Mouse (Mus musculus) midbrain, embryonic 14.5 days (tissue): Measurements from ENCODE around the gene Wnt5b. TPM values are rescaled to one million over a fixed set of nuclear protein-coding genes. Genes with fewer than 3 reads are reported as not detected.
"Not testable (repeated sequence)": the region's sequence is repeated elsewhere in the genome, so short reads cannot be mapped to it uniquely, and the experiment has no call there.

Experiments used
- ATAC-seq: fragments of 200-750 bp; cut with Nextera tagmentation; 2 replicates; pipeline ENCODE4 v1.8.0; 2017; ENCODE audit warnings: moderate number of reproducible peaks, moderate library complexity; ENCODE audit not compliant: low FRiP score, low TSS enrichment
- DNase-seq: peaks from one replicate; pipeline ENCODE4 v3.0.0-alpha.2; 2015
- H3K27ac ChIP-seq: fragments of 300-500 bp; sonication (generic); replicated peaks from 2 replicates; pipeline ENCODE4 v1.5.1; 2014; ENCODE audit warnings: mild to moderate bottlenecking, low read depth, low read length, moderate library complexity
- H3K27me3 ChIP-seq: fragments of 300-500 bp; sonication (generic); 2 replicates; pipeline ENCODE4 v1.6.1; 2014; ENCODE audit warnings: low read length, control low read depth, mixed read lengths; ENCODE audit not compliant: control insufficient read depth, insufficient read depth
- H3K36me3 ChIP-seq: fragments of 300-500 bp; sonication (generic); 2 replicates; pipeline ENCODE4 v1.6.1; 2014; ENCODE audit warnings: low read length, control low read depth; ENCODE audit not compliant: control insufficient read depth, insufficient read depth
- H3K4me1 ChIP-seq: fragments of 300-500 bp; sonication (generic); 2 replicates; pipeline ENCODE4 v1.6.1; 2014; ENCODE audit warnings: mild to moderate bottlenecking, antibody characterized with exemption, low read length, control low read depth; ENCODE audit not compliant: control insufficient read depth, insufficient read depth
- H3K4me2 ChIP-seq: fragments of 300-500 bp; sonication (generic); 2 replicates; pipeline ENCODE4 v1.6.1; 2014; ENCODE audit warnings: mild to moderate bottlenecking, low read length, moderate library complexity
- H3K4me3 ChIP-seq: fragments of 300-500 bp; sonication (generic); replicated peaks from 2 replicates; pipeline ENCODE4 v1.5.1; 2014; ENCODE audit warnings: low read depth, low read length
- H3K9ac ChIP-seq: fragments of 300-500 bp; sonication (generic); replicated peaks from 2 replicates; pipeline ENCODE4 v1.6.1; 2014; ENCODE audit warnings: mild to moderate bottlenecking, low read length, moderate library complexity
- H3K9me3 ChIP-seq: fragments of 300-500 bp; sonication (generic); 2 replicates; pipeline ENCODE4 v1.6.1; 2016; ENCODE audit warnings: low read length, control low read depth, mixed read lengths; ENCODE audit not compliant: control insufficient read depth
- WGBS: fragments of 180-500 bp; shearing (Covaris S2); extraction: QIAGEN DNeasy Blood & Tissue Kit; methylation state at CpG from one replicate; pipeline ENCODE4 v1.1.7; 2014; 5-methylcytosine and 5-hydroxymethylcytosine counted together
- polyA plus RNA-seq: library from polyadenylated mRNA; unstranded; fragments of >200 nt; fragmentation: Nextera tagmentation; extraction: Ambion mirVana; gene quantifications from 2 replicates; pipeline ENCODE4 v1.2.1, GENCODE M21; 2014

The Wnt5b gene
- polyA plus RNA-seq, 1 experiment from 2014 or later = 3.0 TPM

DNA sequence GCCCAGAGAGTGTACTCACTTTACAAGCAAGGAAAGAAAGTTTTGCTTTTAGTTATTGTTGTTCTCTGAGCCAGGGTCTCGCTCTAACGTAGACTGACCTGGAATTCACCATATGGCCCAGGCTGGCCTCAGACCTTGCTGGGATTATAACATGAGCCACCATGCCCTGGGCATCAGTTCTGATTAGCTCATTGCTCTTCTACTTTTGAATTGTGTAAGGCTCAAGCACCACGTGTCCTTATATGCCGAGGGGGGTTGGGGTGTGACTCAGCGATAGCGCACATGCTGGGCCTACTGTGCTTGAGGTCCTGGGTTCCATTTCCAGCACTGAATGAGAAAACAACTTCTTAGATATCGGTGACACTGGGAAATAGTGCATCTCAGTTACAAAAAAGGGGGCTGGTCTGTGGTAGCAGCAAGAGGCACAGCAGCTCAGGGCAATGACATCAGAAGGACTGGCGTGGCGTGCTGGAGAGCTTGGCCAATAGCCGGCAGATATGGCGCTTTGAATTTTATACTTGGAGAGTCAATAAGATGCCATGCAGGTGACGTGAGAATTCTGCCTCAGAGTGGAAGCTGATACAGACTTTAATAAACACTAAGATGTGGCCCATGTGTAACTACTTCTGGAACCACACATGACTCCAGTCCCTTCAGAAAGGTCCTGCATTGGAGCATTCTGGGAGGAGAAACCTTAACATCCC is 57.6 kb downstream of the Wnt5b start:
- H3K9ac ChIP-seq = no peak overlapping the region
- H3K36me3 ChIP-seq = peaks cover 17% of the 10 kb centered on the region
- no peak overlapping the region for H3K4me2 ChIP-seq
- DNase-seq (no peak), ATAC-seq (no peak)
- H3K4me3 ChIP-seq = no peak overlapping the region
- H3K9me3 ChIP-seq = no peaks in the 10 kb centered on the region
- 78% methylated on average over 12 of the region's 12 CpGs for WGBS
- peaks cover 26% of the 10 kb centered on the region for H3K4me1 ChIP-seq
- no peak overlapping the region for H3K27ac ChIP-seq
- no peaks in the 10 kb centered on the region for H3K27me3 ChIP-seq

DNA sequence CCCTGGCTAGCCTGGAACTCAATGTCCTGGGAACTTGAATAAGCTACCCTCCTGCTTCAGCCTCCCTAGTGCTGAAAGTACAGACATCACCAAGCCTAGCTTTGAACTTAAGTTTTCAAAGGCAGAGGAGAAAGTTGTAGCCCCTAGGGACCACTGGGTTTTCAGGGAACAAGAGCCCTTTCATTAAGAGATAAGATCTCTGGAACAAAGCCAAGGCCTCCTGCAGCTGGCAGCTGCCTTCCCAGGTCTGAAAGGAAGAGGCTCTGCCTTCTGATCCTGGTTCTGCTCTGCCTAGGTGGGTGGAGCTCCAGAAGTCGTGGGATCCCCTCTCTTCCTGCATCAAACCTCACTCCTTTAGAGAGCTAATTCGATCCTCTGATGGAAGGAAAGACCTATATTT is 58.7 kb downstream of the Wnt5b start:
- H3K4me1 ChIP-seq = peaks cover 18% of the 10 kb centered on the region
- no peak overlapping the region for H3K9ac ChIP-seq
- H3K9me3 ChIP-seq = no peaks in the 10 kb centered on the region
- H3K36me3 ChIP-seq = peaks cover 23% of the 10 kb centered on the region
- no peak overlapping the region for H3K27ac ChIP-seq
- H3K27me3 ChIP-seq = no peaks in the 10 kb centered on the region
- WGBS = 9% methylated on average over 2 of the region's 2 CpGs
- ATAC-seq (no peak), DNase-seq (peak; percentile 64)
- no peak overlapping the region for H3K4me3 ChIP-seq
- H3K4me2 ChIP-seq = no peak overlapping the region

DNA sequence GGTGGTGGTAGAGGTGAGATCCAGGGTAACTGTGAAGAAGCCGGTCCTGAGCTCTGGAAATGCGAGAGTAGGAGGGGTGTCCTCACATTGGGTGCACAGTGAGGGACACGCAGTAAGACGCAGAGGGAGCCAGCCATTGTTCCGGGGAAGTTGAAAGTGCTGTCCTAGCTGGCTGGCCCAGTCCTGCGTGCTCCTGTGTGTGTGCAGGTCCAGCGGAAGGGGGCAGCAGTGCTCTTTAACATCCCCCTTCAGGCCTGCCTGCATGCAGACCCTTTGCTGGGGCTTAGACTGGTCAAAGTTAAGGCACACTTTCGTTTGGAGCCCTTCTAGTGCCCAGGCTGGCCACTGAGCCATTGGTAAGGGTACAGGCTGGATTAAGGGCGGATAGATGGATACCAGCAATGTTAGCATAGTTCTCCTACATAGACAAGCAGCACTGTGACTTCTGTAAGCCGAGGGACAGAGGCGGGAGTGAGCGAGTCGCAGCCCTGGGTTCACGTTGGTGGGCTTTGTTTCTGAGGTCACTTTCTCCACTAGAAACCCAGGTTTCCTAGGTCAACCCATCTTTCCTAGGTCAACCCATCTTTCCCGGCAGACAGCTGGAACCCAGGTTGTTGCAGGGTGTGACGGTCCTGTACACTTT is 61.1 kb downstream of the Wnt5b start:
- Histone ChIP-seq H3K4me2 (peak overlapping the region; percentile 100), H3K4me1 (peaks cover 23% of the 10 kb centered on the region), H3K9ac (peak overlapping the region; percentile 36; the same call in 1 of the 2 replicates), H3K36me3 (peaks cover 25% of the 10 kb centered on the region), H3K9me3 (no peaks in the 10 kb centered on the region), H3K27ac (0 out of 2 replicates have a peak overlapping the region, but pooled peaks have one; percentile 20), H3K27me3 (no peaks in the 10 kb centered on the region), H3K4me3 (peak overlapping the region; percentile 91)
- ATAC-seq (no peak), DNase-seq (peak; percentile 75)
- 28% methylated on average over 16 of the region's 16 CpGs for WGBS

DNA sequence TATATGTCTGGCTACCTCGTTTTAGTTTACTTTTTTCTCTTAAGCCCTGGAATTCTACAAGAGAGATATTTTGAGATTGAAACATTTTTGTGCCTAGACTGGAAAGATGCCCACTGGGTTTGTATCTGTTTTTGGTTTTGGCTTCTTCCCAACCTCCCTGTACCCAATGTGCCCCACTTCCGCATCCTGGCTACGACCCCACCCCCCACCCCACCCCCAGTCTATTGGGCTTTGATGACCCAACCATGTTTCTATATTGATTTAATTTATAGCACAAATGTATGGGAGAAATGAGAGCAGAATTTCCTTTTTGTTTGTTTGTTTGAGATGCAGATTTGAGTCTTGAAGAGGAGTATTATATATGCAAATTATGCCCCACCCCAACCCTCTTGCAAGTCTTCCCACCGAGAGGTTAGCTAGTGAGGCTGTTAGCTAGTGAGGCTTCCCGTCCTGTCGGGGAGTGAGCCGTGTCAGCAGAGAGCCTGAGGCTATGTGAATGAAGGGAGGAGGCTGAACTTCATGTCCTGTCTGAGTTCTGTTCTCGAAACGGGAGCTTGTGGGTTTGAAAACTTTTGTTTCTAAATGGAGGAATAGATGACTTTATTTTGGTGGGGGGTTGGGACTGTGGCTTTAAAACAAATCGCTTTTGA is 62.3 kb downstream of the Wnt5b start:
- Histone ChIP-seq H3K9ac (peak overlapping the region; percentile 43; the same call in 1 of the 2 replicates), H3K4me2 (peak overlapping the region; percentile 100), H3K4me1 (peaks cover 25% of the 10 kb centered on the region), H3K4me3 (peak overlapping the region; percentile 91), H3K36me3 (peaks cover 25% of the 10 kb centered on the region)
- not testable (repeated sequence) for ATAC-seq, H3K9me3 ChIP-seq, H3K27me3 ChIP-seq, H3K27ac ChIP-seq
- peak; percentile 58 for DNase-seq
- WGBS = 5% methylated on average over 10 of the region's 10 CpGs

DNA sequence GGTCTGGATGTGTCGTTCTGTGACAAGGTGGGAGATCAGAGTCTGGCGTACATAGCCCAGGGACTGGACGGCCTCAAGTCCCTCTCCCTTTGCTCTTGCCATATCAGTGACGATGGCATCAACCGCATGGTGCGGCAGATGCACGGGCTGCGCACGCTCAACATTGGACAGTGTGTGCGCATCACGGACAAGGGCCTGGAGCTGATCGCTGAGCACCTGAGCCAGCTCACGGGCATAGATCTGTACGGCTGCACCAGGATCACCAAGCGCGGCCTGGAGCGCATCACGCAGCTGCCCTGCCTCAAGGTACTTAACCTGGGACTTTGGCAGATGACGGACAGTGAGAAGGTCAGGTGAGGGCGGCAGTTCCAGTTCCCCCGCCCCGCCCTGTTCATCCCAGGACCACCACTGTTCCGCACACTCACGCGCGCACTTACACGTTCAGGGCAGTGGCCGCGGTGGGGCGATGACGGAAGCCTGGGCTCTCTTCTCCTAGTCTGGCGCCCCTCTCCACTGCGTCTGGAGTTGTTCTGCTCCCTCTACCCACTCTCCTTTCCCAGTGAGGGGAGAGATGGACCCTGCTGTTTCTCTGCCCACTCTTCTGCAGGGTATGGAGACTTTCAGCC is 63.3 kb downstream of the Wnt5b start:
- Histone ChIP-seq H3K36me3 (peaks cover 25% of the 10 kb centered on the region), H3K9me3 (no peaks in the 10 kb centered on the region), H3K9ac (peak overlapping the region; percentile 89), H3K4me1 (peaks cover 25% of the 10 kb centered on the region), H3K4me2 (peak overlapping the region; percentile 100), H3K27ac (peak overlapping the region; percentile 100), H3K4me3 (peak overlapping the region; percentile 91), H3K27me3 (no peaks in the 10 kb centered on the region)
- ATAC-seq (peak; percentile 12; the same call in 1 of the 2 replicates), DNase-seq (peak; percentile 64)
- under 1% methylated on average over 33 of the region's 33 CpGs for WGBS

DNA sequence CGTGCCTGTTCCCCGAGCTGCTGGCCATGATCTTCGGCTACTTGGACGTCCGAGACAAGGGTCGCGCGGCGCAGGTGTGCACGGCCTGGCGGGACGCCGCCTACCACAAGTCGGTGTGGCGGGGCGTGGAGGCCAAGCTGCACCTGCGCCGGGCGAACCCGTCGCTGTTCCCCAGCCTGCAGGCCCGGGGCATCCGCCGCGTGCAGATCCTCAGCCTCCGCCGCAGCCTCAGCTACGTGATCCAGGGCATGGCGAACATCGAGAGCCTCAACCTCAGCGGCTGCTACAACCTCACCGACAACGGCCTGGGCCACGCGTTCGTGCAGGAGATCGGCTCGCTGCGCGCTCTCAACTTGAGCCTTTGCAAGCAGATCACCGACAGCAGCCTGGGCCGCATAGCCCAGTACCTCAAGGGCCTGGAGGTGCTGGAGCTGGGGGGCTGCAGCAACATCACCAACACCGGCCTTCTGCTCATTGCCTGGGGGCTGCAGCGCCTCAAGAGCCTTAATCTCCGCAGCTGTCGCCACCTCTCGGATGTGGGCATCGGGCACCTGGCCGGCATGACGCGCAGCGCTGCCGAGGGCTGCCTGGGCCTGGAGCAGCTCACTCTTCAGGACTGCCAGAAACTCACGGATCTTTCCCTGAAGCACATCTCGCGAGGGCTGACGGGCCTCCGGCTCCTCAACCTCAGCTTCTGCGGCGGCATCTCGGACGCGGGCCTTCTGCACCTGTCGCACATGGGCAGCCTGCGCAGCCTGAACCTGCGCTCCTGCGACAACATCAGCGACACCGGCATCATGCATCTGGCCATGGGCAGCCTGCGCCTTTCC is 64.1 kb downstream of the Wnt5b start:
- ATAC-seq (peak; percentile 44), DNase-seq (peak; percentile 74)
- H3K4me2 ChIP-seq = peak overlapping the region; percentile 100
- peak overlapping the region; percentile 100 for H3K27ac ChIP-seq
- peak overlapping the region; percentile 89 for H3K9ac ChIP-seq
- H3K4me3 ChIP-seq = peak overlapping the region; percentile 91
- H3K27me3 ChIP-seq = no peaks in the 10 kb centered on the region
- WGBS = under 1% methylated on average over 69 of the region's 70 CpGs
- no peaks in the 10 kb centered on the region for H3K9me3 ChIP-seq
- H3K36me3 ChIP-seq = peaks cover 25% of the 10 kb centered on the region
- H3K4me1 ChIP-seq = peaks cover 25% of the 10 kb centered on the region

DNA sequence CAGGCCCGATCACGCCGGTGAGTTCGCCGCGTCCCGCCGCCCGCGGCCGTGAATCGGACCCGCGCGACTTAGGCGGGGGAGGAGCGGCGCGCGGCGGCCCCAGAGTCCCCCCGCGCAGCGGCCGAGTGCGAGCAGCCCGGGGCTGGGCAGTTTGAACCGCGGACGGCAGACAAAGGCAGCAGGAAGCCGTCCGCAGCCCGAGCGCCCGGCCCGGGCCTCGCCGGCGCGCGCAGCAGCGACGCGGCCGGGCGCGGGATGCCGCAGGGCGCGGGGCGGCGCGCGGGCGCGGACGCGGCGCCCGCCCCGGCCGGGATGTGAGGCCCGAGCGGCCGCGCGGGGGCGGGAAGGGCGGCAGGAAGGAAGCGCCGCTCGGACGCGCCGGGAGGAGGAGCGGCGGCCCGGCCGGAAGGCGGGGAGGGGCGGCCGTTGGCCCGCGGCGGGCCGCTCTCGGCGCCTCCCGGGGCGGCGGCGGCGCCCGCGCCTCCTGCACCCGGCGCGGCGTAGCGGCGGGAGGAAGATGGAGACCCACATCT is 64.7 kb downstream of the Wnt5b start, which contains the start of gene Fbxl14:
Gene Fbxl14 (plus strand): TSS at position 326 of the 533 bp plus-strand sequence.
- peak within 1 kb of the TSS; percentile 91 for H3K4me3 ChIP-seq
- H3K9ac ChIP-seq = peak within 1 kb of the TSS; percentile 89
- H3K4me2 ChIP-seq = peak within 1 kb of the TSS; percentile 100
- peaks cover 25% of the 10 kb centered on the region for H3K4me1 ChIP-seq
- H3K9me3 ChIP-seq = no peaks in the 10 kb centered on the region
- under 1% methylated on average over 101 of the region's 101 CpGs for WGBS
- peak within 1 kb of the TSS; percentile 100 for H3K27ac ChIP-seq
- H3K27me3 ChIP-seq = no peaks in the 10 kb centered on the region
- DNase-seq = no peak
- peak; percentile 89 for ATAC-seq
- H3K36me3 ChIP-seq = peaks cover 20% of the 10 kb centered on the region
